Mouse (Mus musculus): ENCODE measurements around the gene Mpig6b. TPM values are rescaled to one million over a fixed set of nuclear protein-coding genes. Genes with fewer than 3 reads are reported as not detected.

Gene Mpig6b
- polyA plus RNA-seq, 1 experiment, result 0.25 TPM

DNA sequence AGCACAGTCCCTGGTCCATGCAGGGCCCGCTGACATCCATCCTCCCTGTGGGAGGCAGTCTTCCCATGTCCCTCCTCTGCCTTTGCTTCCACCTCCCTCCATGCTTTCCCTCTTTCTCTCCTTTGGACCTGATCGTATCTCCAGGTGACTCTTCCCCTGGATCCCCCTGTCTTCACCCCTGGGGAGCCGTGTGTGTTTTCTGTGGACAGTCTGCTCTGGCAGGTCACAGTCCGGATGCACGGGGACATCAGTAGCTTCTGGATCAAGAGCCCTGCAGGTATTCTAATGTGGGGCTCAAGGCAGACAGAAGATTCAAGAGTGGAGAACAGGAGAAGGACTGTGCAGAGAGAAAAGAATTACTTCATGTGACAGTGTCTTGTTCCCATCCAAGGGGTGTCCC is 42.8 kb downstream of the Mpig6b start:
- Histone ChIP-seq H3K4me3 (replicated peaks; ENCODE audit: insufficient read depth, low read depth, low read length) (no peak overlapping the region), H3K27me3 (ENCODE audit: control insufficient read depth, insufficient read depth, low read length) (no peaks in the 10 kb centered on the region), H3K4me1 (ENCODE audit: control insufficient read depth, insufficient read depth, low read length) (peaks cover 14% of the 10 kb centered on the region; the same call in 1 of the 2 replicates), H3K27ac (ENCODE audit: insufficient read depth, low read length) (no peak overlapping the region)
- 82% methylated on average over 5 of the region's 5 CpGs for WGBS
- TF ChIP-seq POLR2A (IDR thresholded peaks at IDR 0.05; ENCODE audit: borderline replicate concordance, insufficient read depth, low read length) (no peak), CTCF (IDR thresholded peaks at IDR 0.05; ENCODE audit: borderline replicate concordance, insufficient read depth, low read depth, low read length) (no peak)
- no peak for DNase-seq

DNA sequence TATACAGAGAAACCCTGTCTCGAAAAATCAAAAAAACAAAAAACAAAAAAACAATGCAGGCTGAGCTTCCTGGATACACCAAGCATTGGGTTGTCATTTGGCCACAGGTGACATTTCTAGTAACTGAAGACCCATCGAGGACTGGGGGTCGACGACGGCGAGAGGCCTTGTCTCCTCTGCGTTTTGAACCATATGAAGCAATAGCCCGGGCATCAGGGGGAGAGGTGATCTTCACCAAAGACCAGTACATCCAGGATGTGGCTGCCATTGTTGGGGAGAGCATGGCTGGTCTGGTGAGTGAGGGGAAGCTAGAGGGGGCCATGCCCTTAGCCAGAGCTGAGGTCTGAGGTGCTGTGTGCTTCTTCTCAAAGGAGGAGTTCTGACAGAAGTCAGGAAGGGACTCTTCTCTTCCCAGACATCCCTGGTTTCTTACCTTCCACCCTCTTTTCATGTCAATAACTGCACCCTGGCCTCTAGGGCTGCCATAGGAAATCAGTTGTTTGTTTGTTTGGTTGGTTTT is 43.4 kb downstream of the Mpig6b start:
- no peaks in the 10 kb centered on the region for H3K27me3 ChIP-seq (ENCODE audit: control insufficient read depth, insufficient read depth, low read length)
- H3K4me1 ChIP-seq (ENCODE audit: control insufficient read depth, insufficient read depth, low read length), result peaks cover 17% of the 10 kb centered on the region
- H3K4me3 ChIP-seq (replicated peaks; ENCODE audit: insufficient read depth, low read depth, low read length), result no peak overlapping the region
- DNase-seq, result no peak
- 96% methylated on average over 8 of the region's 8 CpGs for WGBS
- TF ChIP-seq CTCF (IDR thresholded peaks at IDR 0.05; ENCODE audit: borderline replicate concordance, insufficient read depth, low read depth, low read length) (no peak), POLR2A (IDR thresholded peaks at IDR 0.05; ENCODE audit: borderline replicate concordance, insufficient read depth, low read length) (no peak)
- no peak overlapping the region for H3K27ac ChIP-seq (ENCODE audit: insufficient read depth, low read length)

DNA sequence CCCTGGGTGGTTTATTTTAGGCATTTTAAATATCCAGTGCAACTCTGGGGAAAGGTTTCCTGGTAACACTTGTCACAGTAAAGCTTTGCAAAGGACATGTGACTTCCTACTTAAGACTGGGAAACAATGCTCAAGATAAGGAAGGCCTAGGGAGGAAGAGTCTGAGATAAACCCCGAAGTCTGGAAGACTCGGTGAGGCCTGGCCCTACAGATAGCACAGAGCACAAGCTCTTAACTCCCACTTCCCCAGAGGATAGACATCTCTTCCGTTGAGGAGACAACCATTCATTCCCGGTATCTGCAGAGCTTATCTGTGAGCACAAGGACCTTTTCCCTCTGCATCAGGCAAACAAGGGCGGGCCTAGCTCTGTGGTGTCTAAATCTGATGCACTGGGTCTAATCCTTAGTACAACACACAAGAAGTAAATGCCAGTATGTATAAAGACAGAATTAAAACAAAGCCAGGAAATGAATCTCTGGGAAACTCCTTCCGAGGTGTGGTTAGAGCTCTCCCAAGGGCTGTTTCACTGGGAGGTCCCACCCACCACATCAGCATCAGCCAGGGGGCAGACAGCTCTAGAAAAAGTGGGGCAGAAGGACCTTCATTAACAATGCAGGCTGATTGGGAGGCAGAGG is 44.0 kb downstream of the Mpig6b start:
- Histone ChIP-seq H3K4me1 (ENCODE audit: control insufficient read depth, insufficient read depth, low read length) (peaks cover 20% of the 10 kb centered on the region), H3K27me3 (ENCODE audit: control insufficient read depth, insufficient read depth, low read length) (no peaks in the 10 kb centered on the region), H3K27ac (ENCODE audit: insufficient read depth, low read length) (no peak overlapping the region), H3K4me3 (replicated peaks; ENCODE audit: insufficient read depth, low read depth, low read length) (no peak overlapping the region)
- TF ChIP-seq CTCF (IDR thresholded peaks at IDR 0.05; ENCODE audit: borderline replicate concordance, insufficient read depth, low read depth, low read length) (no peak), POLR2A (IDR thresholded peaks at IDR 0.05; ENCODE audit: borderline replicate concordance, insufficient read depth, low read length) (no peak)
- no peak for DNase-seq
- WGBS, result 74% methylated on average over 6 of the region's 6 CpGs

DNA sequence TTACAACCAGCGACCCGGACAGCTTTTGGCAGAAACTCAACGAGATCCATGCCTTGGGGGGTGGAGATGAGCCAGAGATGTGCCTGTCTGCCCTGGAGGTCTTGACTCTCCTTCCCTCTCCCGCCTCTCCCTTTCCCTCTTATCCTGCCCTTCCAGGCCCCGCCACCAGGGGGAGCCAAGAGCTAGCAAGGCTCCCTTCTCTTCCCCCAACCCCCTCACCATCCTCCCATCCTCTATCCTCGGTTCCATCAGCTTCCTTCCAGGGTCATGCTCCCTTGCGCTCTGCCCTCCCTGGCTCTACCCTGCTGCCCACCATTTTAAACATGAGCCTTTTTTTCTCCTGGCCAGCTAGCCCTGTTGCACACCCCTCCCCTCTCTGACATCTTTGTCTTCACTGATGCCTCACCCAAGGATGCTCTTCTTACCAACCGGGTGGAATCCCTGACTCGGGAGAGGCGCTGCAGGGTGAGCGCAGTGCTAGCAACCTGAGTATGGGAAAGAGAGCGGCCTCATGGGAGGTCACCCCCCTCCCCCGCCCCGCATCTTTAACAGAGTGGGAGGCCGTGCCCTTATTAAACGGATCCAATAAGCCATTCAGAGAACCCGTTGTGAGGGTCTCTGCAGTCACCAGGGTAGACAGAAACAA is 44.7 kb downstream of the Mpig6b start:
- Histone ChIP-seq H3K4me3 (replicated peaks; ENCODE audit: insufficient read depth, low read depth, low read length) (peak overlapping the region; percentile 19), H3K27me3 (ENCODE audit: control insufficient read depth, insufficient read depth, low read length) (no peaks in the 10 kb centered on the region), H3K4me1 (ENCODE audit: control insufficient read depth, insufficient read depth, low read length) (peaks cover 27% of the 10 kb centered on the region), H3K27ac (ENCODE audit: insufficient read depth, low read length) (no peak overlapping the region)
- DNase-seq, result peak; percentile 83 to 91
- 22% methylated on average over 17 of the region's 17 CpGs for WGBS
- TF ChIP-seq CTCF (IDR thresholded peaks at IDR 0.05; ENCODE audit: borderline replicate concordance, insufficient read depth, low read depth, low read length), result peak; percentile 95
- no peak for TF ChIP-seq POLR2A (IDR thresholded peaks at IDR 0.05; ENCODE audit: borderline replicate concordance, insufficient read depth, low read length)

DNA sequence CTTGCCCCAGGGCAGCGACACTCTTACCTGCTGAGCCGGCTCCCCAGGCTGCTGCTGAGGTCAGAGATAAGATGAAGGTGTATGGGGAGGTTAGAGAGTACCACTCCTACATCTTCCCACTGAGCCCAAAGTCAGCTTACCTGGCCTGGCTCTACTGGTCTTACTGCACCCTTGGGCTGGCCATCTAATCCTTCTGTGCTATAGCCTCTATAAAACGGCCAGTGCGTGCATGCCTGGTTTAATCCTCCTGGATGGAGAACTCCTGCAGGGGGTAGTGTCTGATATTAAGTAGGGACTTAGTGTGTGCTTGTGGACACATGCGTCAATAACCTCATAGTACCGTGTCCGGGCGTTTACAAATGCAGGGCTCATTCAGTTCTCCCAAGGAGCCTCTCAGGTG is 45.4 kb downstream of the Mpig6b start:
- WGBS, result 89% methylated on average over 8 of the region's 8 CpGs
- DNase-seq, result no peak
- TF ChIP-seq POLR2A (IDR thresholded peaks at IDR 0.05; ENCODE audit: borderline replicate concordance, insufficient read depth, low read length) (no peak), CTCF (IDR thresholded peaks at IDR 0.05; ENCODE audit: borderline replicate concordance, insufficient read depth, low read depth, low read length) (no peak)

DNA sequence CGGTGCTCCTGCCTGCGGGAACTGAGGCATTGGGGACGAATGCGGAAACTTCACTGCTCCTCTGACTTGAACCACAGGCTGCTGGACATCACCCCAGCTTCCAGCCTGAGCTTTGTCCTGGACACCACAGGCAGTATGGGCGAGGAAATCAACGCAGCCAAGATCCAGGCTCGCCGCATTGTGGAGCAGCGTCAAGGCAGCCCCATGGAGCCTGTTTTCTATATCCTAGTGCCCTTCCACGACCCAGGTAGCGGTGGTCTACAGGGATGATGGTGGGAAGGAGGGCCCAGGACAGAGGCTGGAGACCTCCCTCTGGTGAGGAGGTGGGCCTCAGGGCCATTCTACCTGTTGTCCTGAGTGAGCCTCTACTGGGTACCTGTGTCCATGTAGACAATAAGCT is 46.1 kb downstream of the Mpig6b start:
- peaks cover 39% of the 10 kb centered on the region for H3K4me1 ChIP-seq (ENCODE audit: control insufficient read depth, insufficient read depth, low read length)
- 58% methylated on average over 11 of the region's 11 CpGs for WGBS
- DNase-seq, result no peak
- H3K27me3 ChIP-seq (ENCODE audit: control insufficient read depth, insufficient read depth, low read length), result no peaks in the 10 kb centered on the region
- H3K4me3 ChIP-seq (replicated peaks; ENCODE audit: insufficient read depth, low read depth, low read length), result no peak overlapping the region
- no peak overlapping the region for H3K27ac ChIP-seq (ENCODE audit: insufficient read depth, low read length)
- TF ChIP-seq CTCF (IDR thresholded peaks at IDR 0.05; ENCODE audit: borderline replicate concordance, insufficient read depth, low read depth, low read length) (no peak), POLR2A (IDR thresholded peaks at IDR 0.05; ENCODE audit: borderline replicate concordance, insufficient read depth, low read length) (no peak)

More for the DNA sequence above, 45.4 kb downstream of the Mpig6b start:
- Histone ChIP-seq H3K4me1 (ENCODE audit: control insufficient read depth, insufficient read depth, low read length) (peaks cover 34% of the 10 kb centered on the region), H3K4me3 (replicated peaks; ENCODE audit: insufficient read depth, low read depth, low read length) (no peak overlapping the region), H3K27me3 (ENCODE audit: control insufficient read depth, insufficient read depth, low read length) (no peaks in the 10 kb centered on the region), H3K27ac (ENCODE audit: insufficient read depth, low read length) (no peak overlapping the region)

DNA sequence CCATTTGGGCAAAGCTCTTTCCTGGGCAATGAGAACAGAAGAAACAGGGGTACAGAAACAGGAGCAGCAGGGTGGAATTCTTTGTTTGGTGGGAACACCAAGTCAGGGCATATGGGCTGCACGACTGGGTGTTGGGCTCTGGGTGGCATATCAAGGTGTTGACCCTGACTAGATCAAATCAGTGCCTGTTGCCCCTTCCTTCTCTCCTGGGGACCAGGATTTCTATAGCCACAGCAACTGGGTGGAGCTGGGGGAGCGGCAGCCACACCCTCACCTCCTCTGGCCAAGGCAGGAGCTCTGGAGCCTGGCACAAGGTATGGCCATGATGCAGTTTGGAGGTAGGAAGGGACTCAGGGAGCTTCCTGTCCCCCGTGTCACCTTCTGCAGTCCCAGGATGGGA is 47.8 kb downstream of the Mpig6b start:
- no peak for DNase-seq
- H3K27ac ChIP-seq (ENCODE audit: insufficient read depth, low read length), result no peak overlapping the region
- H3K4me3 ChIP-seq (replicated peaks; ENCODE audit: insufficient read depth, low read depth, low read length), result no peak overlapping the region
- H3K27me3 ChIP-seq (ENCODE audit: control insufficient read depth, insufficient read depth, low read length), result no peaks in the 10 kb centered on the region
- 78% methylated on average over 3 of the region's 3 CpGs for WGBS
- H3K4me1 ChIP-seq (ENCODE audit: control insufficient read depth, insufficient read depth, low read length), result peaks cover 39% of the 10 kb centered on the region
- TF ChIP-seq CTCF (IDR thresholded peaks at IDR 0.05; ENCODE audit: borderline replicate concordance, insufficient read depth, low read depth, low read length) (no peak), POLR2A (IDR thresholded peaks at IDR 0.05; ENCODE audit: borderline replicate concordance, insufficient read depth, low read length) (no peak)

DNA sequence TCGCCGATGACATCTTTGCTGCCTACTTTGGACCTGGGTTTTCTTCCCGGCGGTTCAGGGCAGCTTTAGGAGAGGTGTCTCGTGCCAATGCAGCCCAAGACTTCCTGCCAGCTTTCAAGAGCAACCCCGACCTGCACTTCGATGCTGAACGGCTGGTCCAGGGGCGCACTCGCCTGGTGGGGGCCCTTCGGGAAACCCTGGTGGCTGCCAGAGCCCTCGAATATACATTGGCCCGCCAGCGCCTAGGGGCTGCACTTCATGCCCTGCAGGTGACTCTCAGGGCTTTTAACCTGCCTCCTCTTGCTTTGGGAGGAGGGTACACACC is 48.3 kb downstream of the Mpig6b start:
- Histone ChIP-seq H3K4me1 (ENCODE audit: control insufficient read depth, insufficient read depth, low read length) (peaks cover 39% of the 10 kb centered on the region), H3K4me3 (replicated peaks; ENCODE audit: insufficient read depth, low read depth, low read length) (peak overlapping the region; percentile 7), H3K27me3 (ENCODE audit: control insufficient read depth, insufficient read depth, low read length) (no peaks in the 10 kb centered on the region), H3K27ac (ENCODE audit: insufficient read depth, low read length) (0 out of 2 replicates have a peak overlapping the region, but pooled peaks have one; percentile 18)
- 20% methylated on average over 14 of the region's 14 CpGs for WGBS
- no peak for TF ChIP-seq POLR2A (IDR thresholded peaks at IDR 0.05; ENCODE audit: borderline replicate concordance, insufficient read depth, low read length)
- no peak for TF ChIP-seq CTCF (IDR thresholded peaks at IDR 0.05; ENCODE audit: borderline replicate concordance, insufficient read depth, low read depth, low read length)
- DNase-seq, result peak; percentile 29 to 49

All from cerebellum, adult 2 months (tissue).